Mouse (Mus musculus): ENCODE data around the gene Atp6v0a4. TPM values are rescaled to one million over a fixed set of nuclear protein-coding genes. Genes with fewer than 3 reads are reported as not detected.

The Atp6v0a4 gene
- total RNA-seq, 2 experiments from 2014 or later, result 0.16 to 0.43 TPM

DNA sequence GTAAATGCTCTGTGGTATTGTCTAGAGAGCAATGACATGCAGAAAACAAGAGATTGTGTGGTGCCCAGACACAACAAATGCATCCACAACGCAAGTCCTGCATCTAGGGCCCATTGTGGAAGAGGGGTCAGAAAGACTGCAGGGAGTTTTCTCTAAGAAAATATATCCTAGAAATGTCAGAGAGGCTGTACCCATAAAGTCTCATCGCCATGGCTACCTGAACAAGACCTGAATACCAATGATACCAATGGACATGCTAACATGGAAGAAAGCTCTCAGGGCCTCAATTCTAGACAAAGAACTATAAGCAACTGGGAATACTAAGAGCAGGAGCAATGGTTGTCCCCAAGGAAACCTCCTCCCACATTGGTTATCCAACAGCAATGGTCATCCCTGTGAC, 111.6 kb downstream of the Atp6v0a4 start:
- no peak for DNase-seq (ENCODE audit: low spot score)

DNA sequence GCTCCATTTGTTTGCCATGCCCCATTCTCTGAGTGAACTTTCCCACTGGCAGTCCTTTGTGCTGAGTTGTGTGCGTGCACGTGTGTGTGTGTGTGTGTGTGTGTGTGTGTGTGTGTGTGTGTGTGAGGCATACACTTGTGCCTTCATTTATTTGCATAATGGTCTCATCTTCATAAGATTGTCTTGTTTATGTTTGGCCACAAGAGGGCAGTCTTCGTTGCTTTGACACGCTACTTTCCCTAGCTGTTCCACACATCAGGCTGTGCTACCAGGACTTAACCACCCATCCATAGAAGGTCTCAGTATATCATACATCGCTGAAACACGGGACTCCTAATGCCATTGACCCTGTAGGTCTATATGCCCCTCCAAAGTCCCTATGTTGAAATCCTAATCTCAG, 116.9 kb downstream of the Atp6v0a4 start:
- peak; percentile 50 for DNase-seq (ENCODE audit: low spot score)

Other genes with a start within 250 kb of the Atp6v0a4 start
- not detected for gene Svopl, start 77.6 kb downstream of the Atp6v0a4 start, total RNA-seq (2021)
- not detected for gene Tmem213, start 15.3 kb downstream of the Atp6v0a4 start, total RNA-seq (2021)
- under 1 TPM; 0.21 to 0.23 TPM for gene D630045J12Rik, start 129.4 kb upstream of the Atp6v0a4 start, total RNA-seq (2021)
- gene Zc3hav1l, start 174.7 kb upstream of the Atp6v0a4 start, total RNA-seq (2021), result under 1 TPM; 0.23 to 0.31 TPM
- 1 to 10 TPM; 6.3 to 7.3 TPM for gene Zc3hav1, start 230.0 kb upstream of the Atp6v0a4 start, total RNA-seq (2021)

All from gastrocnemius, adult 18-20 months (tissue).